Mouse (Mus musculus) MEL (cell line): Measurements from ENCODE around the gene Wnt10b.

Experiments used
- BHLHE40 ChIP-seq: IDR thresholded peaks from 2 replicates; pipeline ENCODE4 v1.6.1; 2012; ENCODE audit warnings: low read depth, mild to moderate bottlenecking, inconsistent platforms, low read length, improper control_type of control experiment, borderline replicate concordance
- CTCF ChIP-seq, 3 experiments: IDR thresholded peaks in 2 of 3; conservative IDR thresholded peaks in 1 of 3; 2 replicates each; pipeline ENCODE4 v1.5.1; 2011 to 2012; ENCODE audit warnings: low read length in 3 of 3, low read depth in 2 of 3, mild to moderate bottlenecking in 2 of 3, improper control_type of control experiment in 1 of 3, inconsistent platforms in 1 of 3, mixed read lengths in 1 of 3, moderate library complexity in 1 of 3; ENCODE audit not compliant: control insufficient read depth in 1 of 3, insufficient read depth in 1 of 3, poor library complexity in 1 of 3, severe bottlenecking in 1 of 3
- E2F4 ChIP-seq: IDR thresholded peaks from 2 replicates; pipeline ENCODE4 v1.6.1; 2011; ENCODE audit warnings: low read depth, low read length, improper control_type of control experiment, borderline replicate concordance
- GABPA ChIP-seq: IDR thresholded peaks from 2 replicates; pipeline ENCODE4 v1.6.1; 2012; ENCODE audit warnings: low read depth, mild to moderate bottlenecking, inconsistent platforms, low read length, improper control_type of control experiment, moderate library complexity
- GATA1 ChIP-seq: IDR thresholded peaks from 2 replicates; pipeline ENCODE4 v1.6.1; 2011; ENCODE audit warnings: low read depth, low read length, improper control_type of control experiment
- KAT2A ChIP-seq: conservative IDR thresholded peaks from 2 replicates; pipeline ENCODE4 v1.6.1; 2012; ENCODE audit warnings: low read depth, low read length, improper control_type of control experiment, inconsistent platforms
- MAX ChIP-seq: IDR thresholded peaks from 2 replicates; pipeline ENCODE4 v1.6.1; 2011; ENCODE audit warnings: low read length, improper control_type of control experiment
- MYB ChIP-seq: IDR thresholded peaks from 2 replicates; pipeline ENCODE4 v1.6.1; 2011; ENCODE audit warnings: mild to moderate bottlenecking, low read depth, low read length, improper control_type of control experiment
- NRF1 ChIP-seq: IDR thresholded peaks from 2 replicates; pipeline ENCODE4 v1.6.1; 2014; ENCODE audit warnings: low read depth, mild to moderate bottlenecking, inconsistent platforms, low read length, improper control_type of control experiment, moderate library complexity; ENCODE audit not compliant: poor library complexity, insufficient read depth, severe bottlenecking
- POLR2A ChIP-seq, 2 experiments: IDR thresholded peaks; 2 replicates each; pipeline ENCODE4 v1.6.1; 2011 to 2012; ENCODE audit warnings: low read length in 2 of 2, mild to moderate bottlenecking in 2 of 2, control low read depth in 1 of 2, improper control_type of control experiment in 1 of 2, low read depth in 1 of 2, moderate library complexity in 1 of 2; ENCODE audit not compliant: control insufficient read depth in 1 of 2, insufficient read depth in 1 of 2, poor library complexity in 1 of 2
- TAL1 ChIP-seq: IDR thresholded peaks from 2 replicates; pipeline ENCODE4 v1.6.1; 2012; ENCODE audit warnings: mild to moderate bottlenecking, inconsistent platforms, low read length, moderate library complexity, mixed read lengths
- TBP ChIP-seq: IDR thresholded peaks from 2 replicates; pipeline ENCODE4 v1.8.0; 2011; ENCODE audit warnings: low read depth, low read length, improper control_type of control experiment
- TCF12 ChIP-seq: IDR thresholded peaks from 2 replicates; pipeline ENCODE4 v1.6.1; 2014; ENCODE audit warnings: low read depth, mild to moderate bottlenecking, inconsistent platforms, low read length, improper control_type of control experiment, moderate library complexity
- USF1 ChIP-seq: IDR thresholded peaks from 2 replicates; pipeline ENCODE4 v1.6.1; 2014; ENCODE audit warnings: low read depth, mild to moderate bottlenecking, inconsistent platforms, low read length, improper control_type of control experiment, moderate library complexity

GRCm38 (mm10) chr15:98726746-98727145 is 51.2 kb downstream of the Wnt10b start:
- TF ChIP-seq CTCF (IDR thresholded peaks at IDR 0.05 in 2 of 3, conservative IDR thresholded peaks at IDR 0.05 in 1 of 3; ENCODE audit: control insufficient read depth in 1 of 3, insufficient read depth in 1 of 3, low read depth in 2 of 3, low read length in 3 of 3, poor library complexity in 1 of 3, severe bottlenecking in 1 of 3) (no peak), GABPA (no peak), POLR2A (IDR thresholded peaks at IDR 0.05; ENCODE audit: control insufficient read depth in 1 of 2, insufficient read depth in 1 of 2, low read depth in 1 of 2, low read length in 2 of 2, poor library complexity in 1 of 2) (no peak), TAL1 (no peak), TBP (no peak), GATA1 (no peak), E2F4 (no peak), KAT2A (no peak), MYB (no peak), NRF1 (no peak), TCF12 (no peak), MAX (no peak), BHLHE40 (no peak), USF1 (no peak)
